Mouse (Mus musculus): ENCODE measurements at regions not wholly inside any gene's neighbourhood (a gene's known extent, or its start where the extent isn't known, plus 50 kb on each side); places are given as distances from the start of the nearest gene placed in this dataset.
A peak's percentile ranks its signal among the peaks of the same experiment; 100 is the strongest.

- H3K27me3 ChIP-seq (replicated peaks; ENCODE audit: control insufficient read depth, insufficient read depth, low read length), result no peaks in the 10 kb centered on the region
- peaks cover 14% of the 10 kb centered on the region; the same call in 1 of the 2 replicates for H3K4me1 ChIP-seq (ENCODE audit: control insufficient read depth, insufficient read depth, low read length)
- H3K4me3 ChIP-seq (ENCODE audit: low read depth, low read length), result no peak overlapping the region
- H3K4me2 ChIP-seq (ENCODE audit: low read length), result no peak overlapping the region
- H3K9me3 ChIP-seq (replicated peaks; ENCODE audit: control insufficient read depth, low read length), result no peaks in the 10 kb centered on the region
- no peak overlapping the region for H3K9ac ChIP-seq (ENCODE audit: low read length)
- H3K36me3 ChIP-seq (ENCODE audit: control insufficient read depth, insufficient read depth, low read length), result no peaks in the 10 kb centered on the region
- DNase-seq (ENCODE audit: low spot score) (no peak), ATAC-seq (no peak)
- H3K27ac ChIP-seq (ENCODE audit: low read depth, low read length), result no peak overlapping the region
- WGBS, result 64% methylated on average over 4 of the region's 4 CpGs
These were observed 350.1 kb upstream of the Tnp1 start for GRCm38 (mm10) chr1:73365842-73366241.

GRCm38 (mm10) chr1:73364300-73364683 lies 348.6 kb upstream of the Tnp1 start:
- 32% methylated on average over 7 of the region's 7 CpGs for WGBS
- no peaks in the 10 kb centered on the region for H3K27me3 ChIP-seq (replicated peaks; ENCODE audit: control insufficient read depth, insufficient read depth, low read length)
- no peaks in the 10 kb centered on the region for H3K36me3 ChIP-seq (ENCODE audit: control insufficient read depth, insufficient read depth, low read length)
- DNase-seq (ENCODE audit: low spot score) (no peak), ATAC-seq (peak; percentile 7; the same call in 1 of the 2 replicates)
- peaks cover 14% of the 10 kb centered on the region; the same call in 1 of the 2 replicates for H3K4me1 ChIP-seq (ENCODE audit: control insufficient read depth, insufficient read depth, low read length)
- H3K27ac ChIP-seq (ENCODE audit: low read depth, low read length), result no peak overlapping the region; the same call in 1 of the 2 replicates
- no peak overlapping the region for H3K9ac ChIP-seq (ENCODE audit: low read length)
- no peak overlapping the region for H3K4me3 ChIP-seq (ENCODE audit: low read depth, low read length)
- H3K4me2 ChIP-seq (ENCODE audit: low read length), result no peak overlapping the region
- no peaks in the 10 kb centered on the region for H3K9me3 ChIP-seq (replicated peaks; ENCODE audit: control insufficient read depth, low read length)

DNA sequence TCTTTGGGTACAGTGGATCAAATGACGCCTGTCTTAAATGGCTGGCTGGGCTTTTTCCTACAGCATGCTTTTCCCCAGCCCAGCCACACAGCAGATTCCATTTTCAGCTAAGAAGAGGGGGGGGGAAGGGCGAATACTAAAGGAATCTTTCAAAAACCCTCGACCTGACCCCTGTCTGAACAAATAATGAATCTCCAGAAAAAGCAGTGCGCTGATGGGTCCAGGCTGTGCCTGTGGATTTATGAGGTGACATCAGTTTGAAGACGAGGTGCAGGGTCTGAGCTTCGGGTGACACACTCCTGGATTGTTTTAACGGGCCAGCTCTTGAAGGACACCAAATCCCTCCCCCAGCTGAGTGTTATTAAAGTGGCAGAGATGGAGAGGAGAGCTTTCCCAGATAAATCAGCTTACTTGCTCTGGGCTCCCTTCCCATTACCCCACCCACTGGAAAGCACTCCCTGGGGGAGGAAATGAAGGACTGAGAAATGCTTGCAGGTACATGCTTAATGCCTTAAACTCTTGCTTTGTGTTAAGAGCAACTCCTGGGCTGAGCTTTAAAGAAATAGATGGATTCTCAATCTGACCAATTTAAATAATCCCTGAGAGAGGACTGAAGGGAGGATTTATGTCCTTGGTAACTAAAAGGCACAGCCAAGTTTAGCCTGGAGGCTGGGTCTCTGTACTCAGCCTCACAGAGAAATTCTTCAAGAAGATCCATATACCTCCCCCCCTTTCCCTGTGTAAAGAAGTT lies 348.0 kb upstream of the Tnp1 start:
- no peaks in the 10 kb centered on the region for H3K27me3 ChIP-seq (replicated peaks; ENCODE audit: control insufficient read depth, insufficient read depth, low read length)
- DNase-seq (ENCODE audit: low spot score) (peak; percentile 46), ATAC-seq (peak; percentile 72)
- peak overlapping the region; percentile 16; the same call in 1 of the 2 replicates for H3K4me2 ChIP-seq (ENCODE audit: low read length)
- no peaks in the 10 kb centered on the region for H3K36me3 ChIP-seq (ENCODE audit: control insufficient read depth, insufficient read depth, low read length)
- 0 out of 2 replicates have a peak overlapping the region, but pooled peaks have one; percentile 8 for H3K9ac ChIP-seq (ENCODE audit: low read length)
- H3K4me3 ChIP-seq (ENCODE audit: low read depth, low read length), result no peak overlapping the region
- WGBS, result 6% methylated on average over 7 of the region's 7 CpGs
- peak overlapping the region; percentile 66; the same call in 1 of the 2 replicates for H3K27ac ChIP-seq (ENCODE audit: low read depth, low read length)
- peaks cover 14% of the 10 kb centered on the region; the same call in 1 of the 2 replicates for H3K4me1 ChIP-seq (ENCODE audit: control insufficient read depth, insufficient read depth, low read length)
- no peaks in the 10 kb centered on the region for H3K9me3 ChIP-seq (replicated peaks; ENCODE audit: control insufficient read depth, low read length)

GRCm38 (mm10) chr1:73362122-73362521 lies 346.4 kb upstream of the Tnp1 start:
- Histone ChIP-seq H3K9ac (ENCODE audit: low read length) (no peak overlapping the region), H3K36me3 (ENCODE audit: control insufficient read depth, insufficient read depth, low read length) (no peaks in the 10 kb centered on the region), H3K9me3 (replicated peaks; ENCODE audit: control insufficient read depth, low read length) (no peaks in the 10 kb centered on the region), H3K4me3 (ENCODE audit: low read depth, low read length) (no peak overlapping the region), H3K4me2 (ENCODE audit: low read length) (no peak overlapping the region), H3K27ac (ENCODE audit: low read depth, low read length) (no peak overlapping the region), H3K4me1 (ENCODE audit: control insufficient read depth, insufficient read depth, low read length) (peaks cover 14% of the 10 kb centered on the region; the same call in 1 of the 2 replicates), H3K27me3 (replicated peaks; ENCODE audit: control insufficient read depth, insufficient read depth, low read length) (no peaks in the 10 kb centered on the region)
- 63% methylated on average over 1 of the region's 1 CpGs for WGBS
- 0 out of 2 replicates have a peak, but pooled peaks have one; percentile 13 for ATAC-seq
- DNase-seq (ENCODE audit: low spot score), result peak; percentile 42

DNA sequence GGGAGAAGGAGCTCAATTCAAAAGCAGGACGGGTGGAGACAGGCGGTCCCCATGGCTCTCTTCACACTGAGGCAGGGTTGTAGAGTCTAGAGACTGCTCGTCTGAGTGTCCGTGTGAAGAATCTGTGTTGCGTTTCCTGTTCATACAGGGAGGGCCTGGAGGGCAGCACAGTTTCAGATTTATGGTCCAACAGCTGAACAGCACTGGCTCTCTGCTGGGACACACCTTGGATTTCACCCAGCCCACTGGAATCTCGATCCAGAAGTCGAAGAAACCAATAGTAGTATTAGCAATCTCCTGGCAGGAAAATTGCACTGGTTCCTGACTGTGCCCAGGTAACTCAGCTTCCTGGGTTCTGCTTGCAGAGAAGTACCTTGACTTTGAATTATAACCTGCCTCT lies 345.6 kb upstream of the Tnp1 start:
- 89% methylated on average over 7 of the region's 7 CpGs for WGBS
- Histone ChIP-seq H3K27me3 (replicated peaks; ENCODE audit: control insufficient read depth, insufficient read depth, low read length) (no peaks in the 10 kb centered on the region), H3K4me1 (ENCODE audit: control insufficient read depth, insufficient read depth, low read length) (peaks cover 14% of the 10 kb centered on the region; the same call in 1 of the 2 replicates), H3K4me2 (ENCODE audit: low read length) (no peak overlapping the region), H3K4me3 (ENCODE audit: low read depth, low read length) (no peak overlapping the region), H3K9ac (ENCODE audit: low read length) (no peak overlapping the region), H3K27ac (ENCODE audit: low read depth, low read length) (no peak overlapping the region), H3K36me3 (ENCODE audit: control insufficient read depth, insufficient read depth, low read length) (no peaks in the 10 kb centered on the region), H3K9me3 (replicated peaks; ENCODE audit: control insufficient read depth, low read length) (no peaks in the 10 kb centered on the region)
- ATAC-seq, result no peak
- DNase-seq (ENCODE audit: low spot score), result no peak

GRCm38 (mm10) chr1:73354447-73354846 lies 338.7 kb upstream of the Tnp1 start:
- 86% methylated on average over 1 of the region's 1 CpGs for WGBS
- H3K27ac ChIP-seq (ENCODE audit: low read depth, low read length), result no peak overlapping the region
- ATAC-seq (no peak), DNase-seq (ENCODE audit: low spot score) (no peak)
- no peaks in the 10 kb centered on the region for H3K9me3 ChIP-seq (replicated peaks; ENCODE audit: control insufficient read depth, low read length)
- H3K4me3 ChIP-seq (ENCODE audit: low read depth, low read length), result no peak overlapping the region
- no peak overlapping the region for H3K9ac ChIP-seq (ENCODE audit: low read length)
- H3K4me2 ChIP-seq (ENCODE audit: low read length), result no peak overlapping the region
- no peaks in the 10 kb centered on the region for H3K36me3 ChIP-seq (ENCODE audit: control insufficient read depth, insufficient read depth, low read length)
- H3K4me1 ChIP-seq (ENCODE audit: control insufficient read depth, insufficient read depth, low read length), result no peaks in the 10 kb centered on the region
- no peaks in the 10 kb centered on the region for H3K27me3 ChIP-seq (replicated peaks; ENCODE audit: control insufficient read depth, insufficient read depth, low read length)

DNA sequence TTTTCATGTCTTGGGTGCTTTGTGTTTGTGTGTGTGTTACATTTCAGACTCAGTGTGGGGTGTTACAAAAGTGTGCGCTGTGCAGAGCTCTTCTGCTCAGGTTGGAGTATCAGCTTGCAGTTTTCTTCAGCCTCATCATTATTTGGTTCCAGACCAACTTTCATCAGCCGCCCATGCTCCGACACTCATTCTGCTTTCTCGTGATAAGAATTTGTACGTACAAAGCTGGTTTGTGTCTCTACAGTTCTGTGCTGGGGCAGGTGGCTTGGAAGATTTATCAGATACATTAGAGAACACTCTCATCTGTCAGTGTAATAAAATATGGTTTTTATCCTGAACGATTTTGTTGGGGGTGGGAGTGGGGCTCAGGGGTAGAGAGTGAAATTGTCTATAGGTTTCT lies 332.8 kb upstream of the Tnp1 start:
- ATAC-seq, result no peak
- WGBS, result 85% methylated on average over 6 of the region's 6 CpGs
- no peaks in the 10 kb centered on the region for H3K4me1 ChIP-seq (ENCODE audit: control insufficient read depth, insufficient read depth, low read length)

GRCm38 (mm10) chr1:73344587-73344986 lies 328.9 kb upstream of the Tnp1 start:
- no peaks in the 10 kb centered on the region for H3K9me3 ChIP-seq (replicated peaks; ENCODE audit: control insufficient read depth, low read length)
- no peak overlapping the region for H3K27ac ChIP-seq (ENCODE audit: low read depth, low read length)
- ATAC-seq (no peak), DNase-seq (ENCODE audit: low spot score) (no peak)
- no peak overlapping the region for H3K9ac ChIP-seq (ENCODE audit: low read length)
- H3K4me1 ChIP-seq (ENCODE audit: control insufficient read depth, insufficient read depth, low read length), result no peaks in the 10 kb centered on the region
- no peaks in the 10 kb centered on the region for H3K36me3 ChIP-seq (ENCODE audit: control insufficient read depth, insufficient read depth, low read length)
- WGBS, result 67% methylated on average over 1 of the region's 1 CpGs
- no peaks in the 10 kb centered on the region for H3K27me3 ChIP-seq (replicated peaks; ENCODE audit: control insufficient read depth, insufficient read depth, low read length)
- H3K4me2 ChIP-seq (ENCODE audit: low read length), result no peak overlapping the region
- no peak overlapping the region for H3K4me3 ChIP-seq (ENCODE audit: low read depth, low read length)

More for the DNA sequence above, 332.8 kb upstream of the Tnp1 start:
- Histone ChIP-seq H3K36me3 (ENCODE audit: control insufficient read depth, insufficient read depth, low read length) (no peaks in the 10 kb centered on the region), H3K27me3 (replicated peaks; ENCODE audit: control insufficient read depth, insufficient read depth, low read length) (no peaks in the 10 kb centered on the region), H3K9me3 (replicated peaks; ENCODE audit: control insufficient read depth, low read length) (no peaks in the 10 kb centered on the region), H3K4me2 (ENCODE audit: low read length) (no peak overlapping the region), H3K4me3 (ENCODE audit: low read depth, low read length) (no peak overlapping the region), H3K27ac (ENCODE audit: low read depth, low read length) (no peak overlapping the region), H3K9ac (ENCODE audit: low read length) (no peak overlapping the region)
- DNase-seq (ENCODE audit: low spot score), result no peak

- Histone ChIP-seq H3K4me2 (ENCODE audit: low read length) (no peak overlapping the region), H3K4me1 (ENCODE audit: control insufficient read depth, insufficient read depth, low read length) (no peaks in the 10 kb centered on the region), H3K9me3 (replicated peaks; ENCODE audit: control insufficient read depth, low read length) (no peaks in the 10 kb centered on the region), H3K4me3 (ENCODE audit: low read depth, low read length) (no peak overlapping the region), H3K27me3 (replicated peaks; ENCODE audit: control insufficient read depth, insufficient read depth, low read length) (no peaks in the 10 kb centered on the region), H3K27ac (ENCODE audit: low read depth, low read length) (no peak overlapping the region), H3K9ac (ENCODE audit: low read length) (no peak overlapping the region), H3K36me3 (ENCODE audit: control insufficient read depth, insufficient read depth, low read length) (no peaks in the 10 kb centered on the region)
- ATAC-seq, result no peak
- no peak for DNase-seq (ENCODE audit: low spot score)
- WGBS, result 87% methylated on average over 5 of the region's 5 CpGs
These were observed 326.2 kb upstream of the Tnp1 start for GRCm38 (mm10) chr1:73341911-73342310.

All from forebrain, embryonic 14.5 days (tissue).